Mouse (Mus musculus) kidney, adult 8-10 months (tissue): ENCODE measurements around the gene Sos2.
A peak's percentile ranks its signal among the peaks of the same experiment; 100 is the strongest.
"Not testable (repeated sequence)": the region's sequence is repeated elsewhere in the genome, so short reads cannot be mapped to it uniquely, and the experiment has no call there.

Experiments
- DNase-seq, 2 experiments: peaks; one replicate each; pipeline ENCODE4 v3.0.0; 2022

The Sos2 gene

GRCm38 (mm10) chr12:69568266-69568665 is 113.4 kb downstream of the Sos2 start:
- no peak for DNase-seq

- not testable (repeated sequence) for DNase-seq
These were observed 120.6 kb downstream of the Sos2 start for GRCm38 (mm10) chr12:69561006-69561405.

GRCm38 (mm10) chr12:69556221-69556861 is 125.3 kb downstream of the Sos2 start:
- DNase-seq, result peak; percentile 40 to 57

- no peak for DNase-seq
These were observed 136.0 kb downstream of the Sos2 start for GRCm38 (mm10) chr12:69545456-69546178.

- no peak for DNase-seq
These were observed 136.7 kb downstream of the Sos2 start for GRCm38 (mm10) chr12:69544994-69545393.

GRCm38 (mm10) chr12:69544562-69544961 is 137.1 kb downstream of the Sos2 start:
- no peak for DNase-seq

- DNase-seq, result no peak
These were observed 139.3 kb downstream of the Sos2 start for GRCm38 (mm10) chr12:69542376-69542775.

- no peak for DNase-seq
These were observed 140.0 kb downstream of the Sos2 start for GRCm38 (mm10) chr12:69541663-69542062.

- DNase-seq, result no peak
These were observed 142.3 kb downstream of the Sos2 start for GRCm38 (mm10) chr12:69539353-69539752.

GRCm38 (mm10) chr12:69538362-69538950 is 143.2 kb downstream of the Sos2 start:
- no peak for DNase-seq

GRCm38 (mm10) chr12:69537675-69538361 is 143.8 kb downstream of the Sos2 start:
- peak; percentile 34 to 37 for DNase-seq

GRCm38 (mm10) chr12:69537243-69537674 is 144.4 kb downstream of the Sos2 start:
- peak in 1 of 2 experiments; percentile 36 for DNase-seq

GRCm38 (mm10) chr12:69536616-69537242 is 144.9 kb downstream of the Sos2 start:
- no peak for DNase-seq
